Comparison of ENCODE assay signal across 8 mouse cellular contexts in the genomic region with DNA sequence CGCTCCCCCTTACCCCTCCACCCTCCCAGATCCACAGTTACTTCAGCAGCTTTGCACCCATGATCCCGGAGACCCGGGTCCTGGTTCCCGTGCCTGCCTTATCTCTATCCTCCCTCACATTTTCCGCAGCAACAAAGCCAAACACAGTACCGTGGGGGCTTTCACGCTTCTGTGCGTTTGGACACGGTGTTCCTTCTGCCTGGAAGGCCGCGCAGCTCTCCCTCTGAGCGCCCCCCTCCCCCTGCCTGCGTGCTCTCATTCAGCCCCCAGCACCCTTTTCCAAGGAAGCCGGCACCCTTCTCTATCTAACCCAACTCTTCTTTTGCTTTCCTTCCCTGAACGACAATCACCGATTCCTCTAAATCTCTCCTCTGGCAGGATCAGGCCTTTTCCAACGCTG. TPM values are rescaled to one million over a fixed set of nuclear protein-coding genes. Genes with fewer than 3 reads are reported as not detected.
A peak's percentile ranks its signal among the peaks of the same experiment; 100 is the strongest.
DNase-seq lines count a peak whose midpoint lies in the region; ATAC-seq and TF ChIP-seq lines count a peak whose summit lies in the region.

No protein-coding gene starts in this region.

- peak overlapping the region; percentile 92 for H3K4me2 ChIP-seq in embryonic facial prominence, embryonic 14.5 days (ENCODE audit: low read depth, low read length)
- H3K4me2 ChIP-seq in hindbrain, embryonic 13.5 days, result peak overlapping the region; percentile 74
- peak overlapping the region; percentile 76 for H3K4me2 ChIP-seq in midbrain, embryonic 16.5 days (ENCODE audit: low read length)

- H3K4me3 ChIP-seq in C2C12 (ENCODE audit: insufficient read depth, poor library complexity, severe bottlenecking), result peak overlapping the region; percentile 48
- peak overlapping the region; percentile 80 for H3K4me3 ChIP-seq in embryonic facial prominence, embryonic 14.5 days (ENCODE audit: low read depth, low read length)
- H3K4me3 ChIP-seq in hindbrain, embryonic 13.5 days, result peak overlapping the region; percentile 83
- peak overlapping the region; percentile 89 for H3K4me3 ChIP-seq in midbrain, embryonic 16.5 days (ENCODE audit: low read depth, low read length)

- intact Hi-C loops in left cerebral cortex, postnatal 14 days (cut with DNase I), result no loop called here

- H3K9me3 ChIP-seq in embryonic facial prominence, embryonic 14.5 days (ENCODE audit: control insufficient read depth, low read length), result no peaks in the 10 kb centered on the region
- no peaks in the 10 kb centered on the region for H3K9me3 ChIP-seq in hindbrain, embryonic 13.5 days
- H3K9me3 ChIP-seq in midbrain, embryonic 16.5 days (replicated peaks; ENCODE audit: control insufficient read depth, low read length, poor library complexity, severe bottlenecking), result no peaks in the 10 kb centered on the region

- no peaks in the 10 kb centered on the region for H3K79me2 ChIP-seq in C2C12 (ENCODE audit: control insufficient read depth, insufficient read depth)

- no peak for TF ChIP-seq CTCF in C2C12 (IDR thresholded peaks at IDR 0.05; ENCODE audit: control insufficient read depth, insufficient read depth, insufficient read length)

- WGBS in embryonic facial prominence, embryonic 14.5 days, result 1% methylated on average over 17 of the region's 17 CpGs
- WGBS in hindbrain, embryonic 13.5 days, result under 1% methylated on average over 16 of the region's 17 CpGs
- under 1% methylated on average over 16 of the region's 17 CpGs for WGBS in midbrain, embryonic 16.5 days

- peak overlapping the region; percentile 80 for H3K27ac ChIP-seq in embryonic facial prominence, embryonic 14.5 days (replicated peaks; ENCODE audit: low read depth, low read length)
- peak overlapping the region; percentile 78 for H3K27ac ChIP-seq in hindbrain, embryonic 13.5 days
- H3K27ac ChIP-seq in midbrain, embryonic 16.5 days (ENCODE audit: low read length), result peak overlapping the region; percentile 91

- no peaks in the 10 kb centered on the region for H3K36me3 ChIP-seq in C2C12 (ENCODE audit: control insufficient read depth, insufficient read depth)
- no peaks in the 10 kb centered on the region for H3K36me3 ChIP-seq in embryonic facial prominence, embryonic 14.5 days (ENCODE audit: control insufficient read depth, insufficient read depth, low read length)
- H3K36me3 ChIP-seq in hindbrain, embryonic 13.5 days, result peaks cover 4% of the 10 kb centered on the region; the same call in 1 of the 2 replicates
- H3K36me3 ChIP-seq in midbrain, embryonic 16.5 days (ENCODE audit: control insufficient read depth, insufficient read depth, low read length), result no peaks in the 10 kb centered on the region

- no peaks in the 10 kb centered on the region for H3K79me3 ChIP-seq in C2C12 (ENCODE audit: low read depth)

- peak overlapping the region; percentile 77 for H3K9ac ChIP-seq in embryonic facial prominence, embryonic 14.5 days (ENCODE audit: low read depth, low read length)
- H3K9ac ChIP-seq in hindbrain, embryonic 13.5 days, result peak overlapping the region; percentile 73
- peak overlapping the region; percentile 90 for H3K9ac ChIP-seq in midbrain, embryonic 16.5 days (ENCODE audit: low read depth, low read length)

- peak; percentile 41 for ATAC-seq in embryonic facial prominence, embryonic 14.5 days (ENCODE audit: low read depth)
- peak; percentile 47 for ATAC-seq in hindbrain, embryonic 13.5 days (ENCODE audit: low FRiP score)
- ATAC-seq in midbrain, embryonic 16.5 days, result peak; percentile 37

- DNase-seq in adrenal gland, postnatal 14 days, result peak; percentile 62
- no peak for DNase-seq in adrenal gland, adult 8-10 months
- peak; percentile 45 for DNase-seq in embryonic facial prominence, embryonic 14.5 days (ENCODE audit: low spot score)
- DNase-seq in left cerebral cortex, postnatal 14 days (ENCODE audit: low spot score in 2 of 2), result peak; percentile 63 to 71
- peak; percentile 48 for DNase-seq in thymus, postnatal 14 days

- H3ac ChIP-seq in C2C12 (ENCODE audit: control insufficient read depth, insufficient read length, low read depth), result peak overlapping the region; percentile 39

- H3K4me1 ChIP-seq in embryonic facial prominence, embryonic 14.5 days (ENCODE audit: control insufficient read depth, insufficient read depth, low read length), result peaks cover 3% of the 10 kb centered on the region; the same call in 1 of the 2 replicates
- peaks cover 36% of the 10 kb centered on the region for H3K4me1 ChIP-seq in hindbrain, embryonic 13.5 days (replicated peaks)
- H3K4me1 ChIP-seq in midbrain, embryonic 16.5 days (ENCODE audit: control insufficient read depth, insufficient read depth, low read length), result peaks cover 27% of the 10 kb centered on the region

- no peaks in the 10 kb centered on the region for H3K27me3 ChIP-seq in C2C12 (ENCODE audit: control insufficient read depth, insufficient read depth, insufficient read length)
- no peaks in the 10 kb centered on the region for H3K27me3 ChIP-seq in embryonic facial prominence, embryonic 14.5 days (replicated peaks; ENCODE audit: control insufficient read depth, insufficient read depth, low read length)
- H3K27me3 ChIP-seq in hindbrain, embryonic 13.5 days, result no peaks in the 10 kb centered on the region
- H3K27me3 ChIP-seq in midbrain, embryonic 16.5 days (ENCODE audit: control insufficient read depth, insufficient read depth, low read depth, low read length), result no peaks in the 10 kb centered on the region

TF ChIP-seq in C2C12, 6 proteins besides CTCF, POLR2A, EP300 and RAD21:
- TF ChIP-seq MYOD1 (IDR thresholded peaks at IDR 0.05; ENCODE audit: control insufficient read depth, insufficient read length, low read depth) (no peak), MYOG (IDR thresholded peaks at IDR 0.05; ENCODE audit: control insufficient read depth, extremely low read depth, insufficient read length) (no peak), USF1 (IDR thresholded peaks at IDR 0.05; ENCODE audit: low read depth) (no peak), MAX (IDR thresholded peaks at IDR 0.05) (no peak), FOSL1 (IDR thresholded peaks at IDR 0.05; ENCODE audit: insufficient read depth, low read length, poor library complexity, severe bottlenecking) (no peak), CEBPB (IDR thresholded peaks at IDR 0.05; ENCODE audit: low read depth) (no peak)

RNA-seq across cellular contexts. Expression of a gene that starts 0.5 kb away (rescaled TPM):
- 11.2 and 12.9 TPM in 2 replicates for total RNA-seq in adrenal gland, postnatal 14 days (2021)
- total RNA-seq in adrenal gland, adult 8-10 months (2022), result 10 to 100 TPM; 18.4 to 37.2 (median 23.6) TPM
- 3.0 TPM for polyA plus RNA-seq in C2C12 (2012; fragmentation: generic; extraction: Trizol)
- 11.7 and 13.5 TPM in 2 replicates for polyA plus RNA-seq in embryonic facial prominence, embryonic 14.5 days (2014; fragmentation: Nextera tagmentation; extraction: Ambion mirVana)
- polyA plus RNA-seq in hindbrain, embryonic 13.5 days (2015; fragmentation: Nextera tagmentation; extraction: Ambion mirVana), result 23.8 and 29.3 TPM in 2 replicates
- 10 to 100 TPM; 65.7 to 67.8 TPM for total RNA-seq in left cerebral cortex, postnatal 14 days (2021)
- polyA plus RNA-seq in midbrain, embryonic 16.5 days (2015; fragmentation: Nextera tagmentation; extraction: Ambion mirVana), result 29.4 and 34.8 TPM in 2 replicates
